Mouse (Mus musculus): Measurements from ENCODE around the gene Tbl3. TPM values are rescaled to one million over a fixed set of nuclear protein-coding genes. Genes with fewer than 3 reads are reported as not detected.

Gene Tbl3
- polyA plus RNA-seq, 1 experiment from 2014 or later, result 57.3 TPM

Other genes with a start within 250 kb of the Tbl3 start
- gene E4f1, start 237.3 kb downstream of the Tbl3 start, polyA plus RNA-seq (2015; fragmentation: Nextera tagmentation; extraction: Ambion mirVana), result 36.3 and 37.5 TPM in 2 replicates
- gene Pgp, start 237.3 kb downstream of the Tbl3 start, polyA plus RNA-seq (2015; fragmentation: Nextera tagmentation; extraction: Ambion mirVana), result 47.9 and 51.1 TPM in 2 replicates
- gene Bricd5, start 233.8 kb downstream of the Tbl3 start, polyA plus RNA-seq (2015; fragmentation: Nextera tagmentation; extraction: Ambion mirVana), result not detected in 2 replicates
- 26.2 and 30.5 TPM in 2 replicates for gene Mlst8, start 228.6 kb downstream of the Tbl3 start, polyA plus RNA-seq (2015; fragmentation: Nextera tagmentation; extraction: Ambion mirVana)
- 2.8 and 3.0 TPM in 2 replicates for gene Caskin1, start 219.1 kb downstream of the Tbl3 start, polyA plus RNA-seq (2015; fragmentation: Nextera tagmentation; extraction: Ambion mirVana)
- gene Traf7, start 179.7 kb downstream of the Tbl3 start, polyA plus RNA-seq (2015; fragmentation: Nextera tagmentation; extraction: Ambion mirVana), result 89.8 and 104 TPM in 2 replicates
- 3.0 and 3.8 TPM in 2 replicates for gene Rab26, start 173.4 kb downstream of the Tbl3 start, polyA plus RNA-seq (2015; fragmentation: Nextera tagmentation; extraction: Ambion mirVana)
- gene Pkd1, start 157.8 kb downstream of the Tbl3 start, polyA plus RNA-seq (2015; fragmentation: Nextera tagmentation; extraction: Ambion mirVana), result 32.1 and 37.9 TPM in 2 replicates
- gene Tsc2, start 75.0 kb downstream of the Tbl3 start, polyA plus RNA-seq (2015; fragmentation: Nextera tagmentation; extraction: Ambion mirVana), result 49.9 and 54.0 TPM in 2 replicates
- 20.9 and 21.3 TPM in 2 replicates for gene Nthl1, start 75.0 kb downstream of the Tbl3 start, polyA plus RNA-seq (2015; fragmentation: Nextera tagmentation; extraction: Ambion mirVana)
- 56.5 and 57.7 TPM in 2 replicates for gene Slc9a3r2, start 57.3 kb downstream of the Tbl3 start, polyA plus RNA-seq (2015; fragmentation: Nextera tagmentation; extraction: Ambion mirVana)
- gene Npw, start 49.2 kb downstream of the Tbl3 start, polyA plus RNA-seq (2015; fragmentation: Nextera tagmentation; extraction: Ambion mirVana), result not detected in 2 replicates
- gene Zfp598, start 38.0 kb downstream of the Tbl3 start, polyA plus RNA-seq (2015; fragmentation: Nextera tagmentation; extraction: Ambion mirVana), result 21.4 and 22.1 TPM in 2 replicates
- 3.0 and 3.2 TPM in 2 replicates for gene Syngr3, start 17.7 kb downstream of the Tbl3 start, polyA plus RNA-seq (2015; fragmentation: Nextera tagmentation; extraction: Ambion mirVana)
- 32.8 and 33.8 TPM in 2 replicates for gene Gfer, start 11.5 kb downstream of the Tbl3 start, polyA plus RNA-seq (2015; fragmentation: Nextera tagmentation; extraction: Ambion mirVana)
- gene Noxo1, start 11.4 kb downstream of the Tbl3 start, polyA plus RNA-seq (2015; fragmentation: Nextera tagmentation; extraction: Ambion mirVana), result 1.8 and 2.9 TPM in 2 replicates
- gene Rnf151, start 10.4 kb upstream of the Tbl3 start, polyA plus RNA-seq (2015; fragmentation: Nextera tagmentation; extraction: Ambion mirVana), result 0.29 TPM in 1 of 2 replicates, not detected in the other
- 1,428 and 1,497 TPM in 2 replicates for gene Rps2, start 10.5 kb upstream of the Tbl3 start, polyA plus RNA-seq (2015; fragmentation: Nextera tagmentation; extraction: Ambion mirVana)
- gene Ndufb10, start 16.8 kb upstream of the Tbl3 start, polyA plus RNA-seq (2015; fragmentation: Nextera tagmentation; extraction: Ambion mirVana), result 208 and 226 TPM in 2 replicates
- gene Rpl3l, start 20.2 kb upstream of the Tbl3 start, polyA plus RNA-seq (2015; fragmentation: Nextera tagmentation; extraction: Ambion mirVana), result 0.30 TPM in 1 of 2 replicates, not detected in the other
- gene Msrb1, start 29.0 kb upstream of the Tbl3 start, polyA plus RNA-seq (2015; fragmentation: Nextera tagmentation; extraction: Ambion mirVana), result 25.9 and 26.8 TPM in 2 replicates
- 5.2 and 5.7 TPM in 2 replicates for gene Hs3st6, start 45.3 kb upstream of the Tbl3 start, polyA plus RNA-seq (2015; fragmentation: Nextera tagmentation; extraction: Ambion mirVana)
- gene Meiob, start 96.6 kb upstream of the Tbl3 start, polyA plus RNA-seq (2015; fragmentation: Nextera tagmentation; extraction: Ambion mirVana), result not detected in 2 replicates
- gene Hagh, start 132.5 kb upstream of the Tbl3 start, polyA plus RNA-seq (2015; fragmentation: Nextera tagmentation; extraction: Ambion mirVana), result 37.7 and 43.3 TPM in 2 replicates
- 19.0 and 19.6 TPM in 2 replicates for gene Fahd1, start 142.7 kb upstream of the Tbl3 start, polyA plus RNA-seq (2015; fragmentation: Nextera tagmentation; extraction: Ambion mirVana)
- 0.29 and 0.58 TPM in 2 replicates for gene Igfals, start 158.3 kb upstream of the Tbl3 start, polyA plus RNA-seq (2015; fragmentation: Nextera tagmentation; extraction: Ambion mirVana)
- gene Nubp2, start 178.7 kb upstream of the Tbl3 start, polyA plus RNA-seq (2015; fragmentation: Nextera tagmentation; extraction: Ambion mirVana), result 47.7 and 49.6 TPM in 2 replicates
- gene Spsb3, start 179.0 kb upstream of the Tbl3 start, polyA plus RNA-seq (2015; fragmentation: Nextera tagmentation; extraction: Ambion mirVana), result 41.7 and 43.7 TPM in 2 replicates
- 27.4 and 29.9 TPM in 2 replicates for gene Eme2, start 187.4 kb upstream of the Tbl3 start, polyA plus RNA-seq (2015; fragmentation: Nextera tagmentation; extraction: Ambion mirVana)
- gene Mrps34, start 187.5 kb upstream of the Tbl3 start, polyA plus RNA-seq (2015; fragmentation: Nextera tagmentation; extraction: Ambion mirVana), result 81.9 and 86.9 TPM in 2 replicates
- gene Nme3, start 188.8 kb upstream of the Tbl3 start, polyA plus RNA-seq (2015; fragmentation: Nextera tagmentation; extraction: Ambion mirVana), result 31.9 and 36.0 TPM in 2 replicates
- 29.5 and 30.6 TPM in 2 replicates for gene Mapk8ip3, start 229.3 kb upstream of the Tbl3 start, polyA plus RNA-seq (2015; fragmentation: Nextera tagmentation; extraction: Ambion mirVana)